Mouse (Mus musculus) intestine, embryonic 16.5 days (tissue): Measurements from ENCODE around the gene Gse1. TPM values are rescaled to one million over a fixed set of nuclear protein-coding genes. Genes with fewer than 3 reads are reported as not detected.

Source experiments
- ATAC-seq: fragments of 200-750 bp; cut with Nextera tagmentation; 2 replicates; pipeline ENCODE4 v1.8.0; 2017; ENCODE audit warnings: moderate TSS enrichment, moderate library complexity
- H3K27ac ChIP-seq: fragments of 300-500 bp; sonication (generic); 2 replicates; pipeline ENCODE4 v1.5.1; 2014; ENCODE audit warnings: mild to moderate bottlenecking, low read length
- H3K27me3 ChIP-seq: fragments of 300-500 bp; sonication (generic); replicated peaks from 2 replicates; pipeline ENCODE4 v1.6.1; 2014; ENCODE audit warnings: low read length, control low read depth, mixed read lengths; ENCODE audit not compliant: control insufficient read depth, insufficient read depth
- H3K36me3 ChIP-seq: fragments of 300-500 bp; sonication (generic); 2 replicates; pipeline ENCODE4 v1.6.1; 2014; ENCODE audit warnings: low read length, control low read depth; ENCODE audit not compliant: control insufficient read depth, insufficient read depth
- H3K4me1 ChIP-seq: fragments of 300-500 bp; sonication (generic); 2 replicates; pipeline ENCODE4 v1.6.1; 2014; ENCODE audit warnings: low read length, control low read depth, mixed read lengths; ENCODE audit not compliant: control insufficient read depth, insufficient read depth
- H3K4me2 ChIP-seq: fragments of 300-500 bp; sonication (generic); 2 replicates; pipeline ENCODE4 v1.6.1; 2014; ENCODE audit warnings: low read depth, low read length, control low read depth
- H3K4me3 ChIP-seq: fragments of 300-500 bp; sonication (generic); 2 replicates; pipeline ENCODE4 v1.5.1; 2014; ENCODE audit warnings: mild to moderate bottlenecking, low read length
- H3K9ac ChIP-seq: fragments of 300-500 bp; sonication (generic); 2 replicates; pipeline ENCODE4 v1.6.1; 2014; ENCODE audit warnings: low read depth, low read length
- H3K9me3 ChIP-seq: fragments of 300-500 bp; sonication (generic); 2 replicates; pipeline ENCODE4 v1.6.1; 2016; ENCODE audit warnings: low read length, control low read depth; ENCODE audit not compliant: control insufficient read depth
- WGBS: fragments of 180-500 bp; shearing (Covaris S2); extraction: QIAGEN DNeasy Blood & Tissue Kit; methylation state at CpG from one replicate; pipeline ENCODE4 v1.1.7; 2014; 5-methylcytosine and 5-hydroxymethylcytosine counted together
- polyA plus RNA-seq: library from polyadenylated mRNA; unstranded; fragments of >200 nt; fragmentation: Nextera tagmentation; extraction: Ambion mirVana; gene quantifications from 2 replicates; pipeline ENCODE4 v1.2.1, GENCODE M21; 2015

Gene Gse1
- polyA plus RNA-seq, 1 experiment from 2014 or later: 7.3 TPM

- H3K9me3 ChIP-seq: no peaks in the 10 kb centered on the region
- 0 out of 2 replicates have a peak overlapping the region, but pooled peaks have one; percentile 7 for H3K9ac ChIP-seq
- H3K27me3 ChIP-seq: no peaks in the 10 kb centered on the region
- H3K4me3 ChIP-seq: no peak overlapping the region
- H3K36me3 ChIP-seq: no peaks in the 10 kb centered on the region
- 58% methylated on average over 11 of the region's 11 CpGs for WGBS
- H3K27ac ChIP-seq: no peak overlapping the region
- H3K4me1 ChIP-seq: peaks cover 45% of the 10 kb centered on the region
- H3K4me2 ChIP-seq: no peak overlapping the region
- ATAC-seq: peak; percentile 14; the same call in 1 of the 2 replicates
These were observed 79.3 kb downstream of the Gse1 start for GRCm38 (mm10) chr8:120307528-120307927.

- Histone ChIP-seq H3K36me3 (no peaks in the 10 kb centered on the region), H3K9ac (0 out of 2 replicates have a peak overlapping the region, but pooled peaks have one; percentile 29), H3K4me3 (no peak overlapping the region), H3K27ac (no peak overlapping the region), H3K9me3 (no peaks in the 10 kb centered on the region), H3K27me3 (no peaks in the 10 kb centered on the region), H3K4me1 (peaks cover 45% of the 10 kb centered on the region), H3K4me2 (no peak overlapping the region)
- 63% methylated on average over 8 of the region's 8 CpGs for WGBS
- no peak for ATAC-seq
These were observed 79.9 kb downstream of the Gse1 start for GRCm38 (mm10) chr8:120308131-120308530.

- Histone ChIP-seq H3K4me1 (peaks cover 45% of the 10 kb centered on the region), H3K4me3 (no peak overlapping the region), H3K27me3 (no peaks in the 10 kb centered on the region), H3K4me2 (no peak overlapping the region), H3K9me3 (no peaks in the 10 kb centered on the region), H3K36me3 (no peaks in the 10 kb centered on the region), H3K9ac (0 out of 2 replicates have a peak overlapping the region, but pooled peaks have one; percentile 29), H3K27ac (no peak overlapping the region)
- no peak for ATAC-seq
- WGBS: 62% methylated on average over 9 of the region's 9 CpGs
These were observed 80.3 kb downstream of the Gse1 start for GRCm38 (mm10) chr8:120308553-120308952.

GRCm38 (mm10) chr8:120309326-120309725 lies 81.1 kb downstream of the Gse1 start:
- no peak overlapping the region for H3K27ac ChIP-seq
- H3K9me3 ChIP-seq: no peaks in the 10 kb centered on the region
- no peak overlapping the region for H3K4me2 ChIP-seq
- no peaks in the 10 kb centered on the region for H3K36me3 ChIP-seq
- peaks cover 40% of the 10 kb centered on the region for H3K4me1 ChIP-seq
- peak; percentile 28 for ATAC-seq
- H3K9ac ChIP-seq: no peak overlapping the region
- WGBS: 59% methylated on average over 18 of the region's 18 CpGs
- no peaks in the 10 kb centered on the region for H3K27me3 ChIP-seq
- H3K4me3 ChIP-seq: no peak overlapping the region

GRCm38 (mm10) chr8:120310063-120310462 lies 81.8 kb downstream of the Gse1 start:
- ATAC-seq: no peak
- H3K27me3 ChIP-seq: no peaks in the 10 kb centered on the region
- H3K4me3 ChIP-seq: no peak overlapping the region
- 67% methylated on average over 5 of the region's 5 CpGs for WGBS
- H3K4me1 ChIP-seq: peaks cover 39% of the 10 kb centered on the region
- H3K9ac ChIP-seq: no peak overlapping the region
- no peak overlapping the region for H3K27ac ChIP-seq
- no peak overlapping the region for H3K4me2 ChIP-seq
- no peaks in the 10 kb centered on the region for H3K9me3 ChIP-seq
- no peaks in the 10 kb centered on the region for H3K36me3 ChIP-seq

- Histone ChIP-seq H3K27me3 (no peaks in the 10 kb centered on the region), H3K36me3 (no peaks in the 10 kb centered on the region), H3K27ac (no peak overlapping the region), H3K9me3 (no peaks in the 10 kb centered on the region), H3K4me2 (no peak overlapping the region), H3K9ac (no peak overlapping the region), H3K4me3 (no peak overlapping the region), H3K4me1 (peaks cover 34% of the 10 kb centered on the region)
- ATAC-seq: no peak
- 76% methylated on average over 4 of the region's 4 CpGs for WGBS
These were observed 84.2 kb downstream of the Gse1 start for GRCm38 (mm10) chr8:120312452-120312851.

- H3K27ac ChIP-seq: no peak overlapping the region
- no peaks in the 10 kb centered on the region for H3K9me3 ChIP-seq
- no peak overlapping the region for H3K4me3 ChIP-seq
- no peak overlapping the region for H3K4me2 ChIP-seq
- peaks cover 24% of the 10 kb centered on the region for H3K4me1 ChIP-seq
- H3K36me3 ChIP-seq: no peaks in the 10 kb centered on the region
- WGBS: 75% methylated on average over 3 of the region's 3 CpGs
- no peak overlapping the region for H3K9ac ChIP-seq
- no peak for ATAC-seq
- H3K27me3 ChIP-seq: no peaks in the 10 kb centered on the region
These were observed 85.4 kb downstream of the Gse1 start for GRCm38 (mm10) chr8:120313674-120314073.

GRCm38 (mm10) chr8:120314932-120315331 lies 86.7 kb downstream of the Gse1 start:
- H3K36me3 ChIP-seq: no peaks in the 10 kb centered on the region
- 74% methylated on average over 5 of the region's 5 CpGs for WGBS
- H3K27ac ChIP-seq: no peak overlapping the region
- no peaks in the 10 kb centered on the region for H3K9me3 ChIP-seq
- H3K27me3 ChIP-seq: no peaks in the 10 kb centered on the region
- no peak for ATAC-seq
- H3K9ac ChIP-seq: no peak overlapping the region
- H3K4me3 ChIP-seq: no peak overlapping the region
- peaks cover 20% of the 10 kb centered on the region for H3K4me1 ChIP-seq
- H3K4me2 ChIP-seq: no peak overlapping the region

- no peak overlapping the region for H3K9ac ChIP-seq
- 84% methylated on average over 4 of the region's 4 CpGs for WGBS
- no peaks in the 10 kb centered on the region for H3K27me3 ChIP-seq
- no peak overlapping the region for H3K4me2 ChIP-seq
- peaks cover 15% of the 10 kb centered on the region for H3K4me1 ChIP-seq
- H3K27ac ChIP-seq: no peak overlapping the region
- H3K36me3 ChIP-seq: no peaks in the 10 kb centered on the region
- H3K4me3 ChIP-seq: no peak overlapping the region
- ATAC-seq: no peak
- no peaks in the 10 kb centered on the region for H3K9me3 ChIP-seq
These were observed 87.4 kb downstream of the Gse1 start for GRCm38 (mm10) chr8:120315644-120316043.

- Histone ChIP-seq H3K4me2 (no peak overlapping the region), H3K27me3 (no peaks in the 10 kb centered on the region), H3K4me3 (no peak overlapping the region), H3K27ac (no peak overlapping the region), H3K9me3 (no peaks in the 10 kb centered on the region), H3K4me1 (peaks cover 9% of the 10 kb centered on the region; the same call in 1 of the 2 replicates), H3K36me3 (no peaks in the 10 kb centered on the region), H3K9ac (no peak overlapping the region)
- ATAC-seq: no peak
- WGBS: 84% methylated on average over 7 of the region's 7 CpGs
These were observed 88.5 kb downstream of the Gse1 start for GRCm38 (mm10) chr8:120316707-120317106.
